Mouse (Mus musculus) ZHBTc4 (cell line): Measurements from ENCODE around the gene Egln2.

Source experiments
- DNase-seq: peaks from one replicate; pipeline ENCODE4 v3.0.0-alpha.2; 2011; ENCODE audit warnings: low read depth, low spot score

Gene Egln2

DNA sequence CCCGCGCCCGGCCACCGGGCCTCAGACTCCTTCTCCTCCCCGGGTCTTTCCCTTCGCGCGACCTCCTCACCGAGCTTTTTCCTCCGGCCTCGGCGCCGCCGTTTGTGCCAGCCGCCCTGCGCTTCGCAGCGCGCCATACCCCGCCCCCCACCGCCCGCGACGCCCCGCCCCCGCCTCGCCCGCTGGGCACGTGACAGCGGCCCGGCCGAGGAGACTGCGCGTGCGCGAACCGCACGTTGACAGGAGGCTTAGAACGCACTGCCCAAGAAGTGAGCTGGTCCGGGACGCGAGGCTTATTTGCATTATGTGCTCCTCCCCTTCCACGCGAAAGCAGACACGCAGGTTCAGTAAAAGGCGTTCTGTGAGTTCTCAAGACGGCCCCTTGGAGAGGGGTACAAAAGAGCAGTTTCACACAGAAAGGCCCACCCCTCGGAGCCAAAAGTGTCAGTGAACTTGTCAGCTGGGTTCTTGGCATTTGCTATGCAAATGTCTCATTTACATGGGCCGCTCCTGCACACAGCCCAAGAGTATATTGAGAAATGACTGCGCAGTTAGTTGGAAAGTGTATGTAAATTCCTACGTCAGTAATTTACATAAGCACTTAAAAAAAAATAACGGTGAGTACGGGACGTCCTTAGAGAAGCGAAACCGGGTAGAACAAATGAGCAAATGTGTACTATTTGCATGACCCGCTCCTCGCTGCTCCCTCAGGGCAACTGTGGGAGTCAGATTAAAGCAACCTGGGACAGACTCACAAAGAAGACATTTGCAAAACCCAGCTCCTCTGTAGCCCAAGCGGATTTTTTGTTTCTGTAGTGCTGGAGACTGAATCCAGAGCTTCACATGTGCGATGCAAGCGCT is at the start of gene Egln2:
Gene Egln2 (minus strand): TSS at position 189 of the 861 bp plus-strand sequence.
- peak; percentile 95 for DNase-seq

DNA sequence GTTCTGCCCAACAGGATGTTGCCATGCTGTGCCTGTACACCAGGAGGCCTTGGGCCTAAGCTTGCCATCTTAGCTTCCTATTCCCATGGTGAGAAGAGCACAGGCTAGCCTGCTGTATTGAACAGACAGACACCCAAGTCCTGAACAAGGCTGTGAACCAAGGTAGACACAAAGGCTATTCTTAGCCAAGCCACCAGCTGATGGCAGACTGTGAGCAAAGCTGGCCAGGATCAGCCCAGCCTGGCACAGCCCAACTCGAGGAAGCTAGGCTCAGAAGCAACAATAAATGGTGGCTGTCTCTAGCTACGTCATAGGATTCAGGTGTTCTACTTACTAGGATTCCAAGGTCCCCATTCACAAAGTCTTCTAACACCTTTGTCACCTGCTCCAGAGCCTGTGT is 46.0 kb upstream of the Egln2 start:
- no peak for DNase-seq

DNA sequence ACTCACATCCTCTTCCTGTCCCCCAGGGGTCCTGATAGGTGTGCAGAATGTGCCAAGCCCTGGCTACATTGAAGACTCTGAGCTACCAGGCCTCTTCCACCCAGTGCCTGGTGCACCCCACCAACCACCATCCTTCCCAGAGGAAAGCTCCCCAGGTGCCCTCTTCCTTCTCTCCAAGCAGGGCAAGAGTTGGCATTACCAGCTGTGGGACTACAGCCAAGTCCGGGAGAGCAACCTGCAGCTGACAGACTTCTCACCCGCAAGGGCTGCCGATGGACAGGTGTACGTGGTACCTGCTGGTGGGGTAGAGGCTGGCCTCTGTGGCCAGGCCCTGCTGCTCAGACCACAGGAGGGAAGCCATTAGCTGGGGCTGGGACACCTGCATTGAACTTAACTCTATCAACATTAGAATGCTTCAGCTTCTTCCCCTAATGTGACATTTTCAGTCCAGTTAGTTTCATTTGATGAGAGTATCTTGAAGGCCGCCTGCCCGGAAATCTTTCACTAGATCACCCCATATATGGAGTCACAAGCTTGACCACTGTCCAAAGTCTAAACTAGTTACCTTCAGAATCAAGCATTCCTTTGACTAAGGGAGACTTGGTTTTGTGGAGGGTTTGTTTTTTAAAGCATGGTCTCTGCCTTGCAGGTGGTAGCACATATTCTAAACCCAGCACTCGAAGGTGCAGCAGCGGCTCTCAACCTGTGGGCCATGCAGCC is 37.3 kb upstream of the Egln2 start:
- DNase-seq, result no peak

DNA sequence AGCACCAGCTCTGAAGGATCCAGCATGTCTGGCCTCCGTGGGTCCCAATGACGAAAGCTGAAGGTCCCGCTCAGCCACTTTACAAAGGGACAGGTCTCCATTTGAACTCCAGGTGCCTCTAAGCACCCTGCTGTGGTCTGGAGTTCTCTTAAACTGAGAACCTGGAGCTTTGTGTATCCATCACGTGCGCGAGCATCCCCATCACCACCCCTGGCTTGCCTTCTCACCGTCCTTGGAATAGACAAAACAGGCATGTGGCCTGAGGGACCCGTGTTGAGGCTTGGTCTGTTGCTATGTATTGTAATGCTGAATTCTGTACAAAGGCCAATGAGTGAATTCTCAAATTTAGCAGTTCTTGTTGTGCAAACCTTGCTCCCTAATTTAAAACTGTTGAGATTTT is 32.2 kb upstream of the Egln2 start:
- DNase-seq, result peak; percentile 92

DNA sequence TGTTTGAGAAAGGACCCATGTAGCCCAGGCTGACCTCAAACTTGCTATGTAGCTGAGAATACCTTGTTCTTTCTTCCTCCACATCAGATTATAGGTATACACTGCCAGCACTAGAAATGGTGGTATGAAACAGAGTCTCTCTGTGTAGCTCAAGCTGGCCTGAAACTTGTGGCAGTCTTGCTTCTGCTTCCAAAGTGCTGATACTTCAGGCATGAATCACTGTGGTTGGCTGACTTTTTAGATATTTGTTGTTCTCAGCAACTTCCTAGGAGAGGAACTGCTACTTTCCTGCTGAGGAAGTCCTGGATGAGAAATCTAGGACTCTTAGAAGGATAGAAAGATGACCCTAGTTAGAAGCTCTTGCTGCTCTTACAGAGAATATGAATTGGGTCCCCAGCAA is 31.8 kb upstream of the Egln2 start:
- no peak for DNase-seq

DNA sequence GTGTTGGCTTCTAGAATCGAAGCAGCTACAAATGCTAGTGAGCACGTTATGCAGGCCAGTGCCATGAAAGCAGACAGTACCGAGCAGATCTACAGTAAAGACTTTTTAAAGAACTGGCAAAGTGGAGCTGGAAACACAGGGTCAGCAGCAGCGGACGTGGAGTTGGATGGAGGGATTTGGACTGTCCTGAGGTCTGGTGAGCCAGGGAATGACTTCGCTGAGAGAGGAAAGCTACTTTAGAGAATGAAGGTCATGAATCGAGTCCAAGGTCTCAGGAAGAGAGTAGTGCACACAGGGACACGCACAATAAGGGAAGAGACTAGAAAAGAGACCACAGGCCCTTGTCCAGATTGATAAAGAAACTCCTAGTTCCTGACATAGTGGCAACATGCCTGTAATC is 31.0 kb upstream of the Egln2 start:
- no peak for DNase-seq

DNA sequence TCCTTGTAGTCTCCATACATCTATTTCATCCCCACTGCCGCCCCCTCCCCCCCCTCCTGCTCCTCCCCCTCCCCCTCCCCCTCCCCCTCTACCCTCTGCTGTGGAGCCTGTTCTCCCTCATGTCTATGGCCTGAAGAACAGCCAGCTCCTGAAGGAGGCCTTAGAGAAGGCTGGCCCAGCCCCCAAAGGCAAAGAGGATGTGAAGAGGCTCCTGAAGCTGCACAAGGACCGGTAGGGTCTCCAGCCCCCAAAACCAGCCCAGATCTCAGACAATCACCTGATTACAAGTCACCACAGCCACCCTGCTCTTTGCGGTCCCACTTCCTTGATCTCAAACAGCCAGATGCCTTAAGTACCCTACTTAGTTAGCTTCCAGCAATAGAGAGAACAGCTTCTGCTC is 30.5 kb upstream of the Egln2 start:
- peak; percentile 41 for DNase-seq

DNA sequence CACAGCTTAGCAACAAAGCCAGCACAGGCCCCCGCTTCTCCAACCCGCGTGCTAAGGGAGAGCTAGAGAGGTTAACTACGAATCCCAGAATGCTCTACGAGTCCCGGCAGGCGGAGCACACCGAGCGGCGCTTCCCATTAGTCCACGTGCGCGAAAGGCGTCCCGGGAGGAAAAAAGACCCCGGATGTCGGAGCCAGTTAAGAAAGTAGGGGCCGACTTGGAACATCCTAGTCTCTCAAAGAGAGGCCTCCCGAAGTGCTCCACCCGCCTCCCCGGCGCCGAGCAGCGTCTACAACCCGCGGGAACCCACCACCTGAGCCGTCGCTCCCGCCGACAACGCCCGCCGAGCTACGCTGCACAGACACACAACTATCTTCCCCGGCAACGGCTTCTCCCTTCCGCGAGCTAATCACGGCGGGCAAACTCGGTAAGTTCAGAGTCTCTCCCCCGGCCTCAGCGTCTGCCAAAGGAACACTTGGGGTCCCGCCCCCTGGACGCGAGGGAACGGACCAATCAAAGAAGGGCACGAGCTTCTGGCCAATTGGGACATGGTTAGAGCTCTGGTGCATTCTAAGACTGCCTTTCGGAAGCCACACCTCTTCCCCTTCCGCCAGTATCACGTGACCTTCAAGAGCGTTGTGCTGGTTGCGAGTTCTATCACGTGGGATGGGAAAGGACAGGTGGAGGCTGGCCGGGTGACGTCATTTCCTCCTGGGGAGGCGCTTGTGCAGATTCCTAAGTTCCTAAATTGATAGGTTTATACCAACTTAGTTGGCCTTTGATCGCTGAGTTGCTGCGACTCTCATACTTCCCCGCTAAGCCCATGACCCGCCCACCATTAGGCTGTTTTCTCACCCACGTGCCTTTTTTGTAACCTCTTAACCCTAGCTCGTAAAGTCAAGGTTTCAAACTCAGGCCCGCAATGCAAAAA is 29.3 kb upstream of the Egln2 start, which contains the start of the genes BC024978 and Snrpa:
Gene BC024978 (plus strand): TSS at position 101 of the 931 bp plus-strand sequence.
Gene Snrpa (minus strand): TSS at position 591 of the 931 bp plus-strand sequence.
- peak; percentile 100 for DNase-seq

DNA sequence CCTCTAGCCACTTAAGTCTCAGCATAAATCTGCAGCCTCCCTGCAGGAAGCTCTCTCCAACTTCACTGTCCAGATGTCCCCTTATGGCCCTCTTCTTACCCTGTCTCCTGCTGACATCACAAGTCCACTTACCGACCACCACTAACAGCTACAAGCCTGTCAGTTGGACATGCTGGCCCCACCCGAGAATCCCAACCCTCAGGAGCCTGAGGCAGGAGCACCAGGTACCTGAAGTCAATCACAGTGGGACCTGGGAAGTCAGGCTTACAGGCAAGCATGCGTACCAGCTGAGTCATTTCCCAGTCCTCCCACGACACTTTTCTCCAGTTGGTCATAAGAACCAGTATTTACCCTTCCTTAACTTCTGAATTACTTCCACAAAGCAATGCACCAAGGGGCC is 27.1 kb upstream of the Egln2 start:
- no peak for DNase-seq

DNA sequence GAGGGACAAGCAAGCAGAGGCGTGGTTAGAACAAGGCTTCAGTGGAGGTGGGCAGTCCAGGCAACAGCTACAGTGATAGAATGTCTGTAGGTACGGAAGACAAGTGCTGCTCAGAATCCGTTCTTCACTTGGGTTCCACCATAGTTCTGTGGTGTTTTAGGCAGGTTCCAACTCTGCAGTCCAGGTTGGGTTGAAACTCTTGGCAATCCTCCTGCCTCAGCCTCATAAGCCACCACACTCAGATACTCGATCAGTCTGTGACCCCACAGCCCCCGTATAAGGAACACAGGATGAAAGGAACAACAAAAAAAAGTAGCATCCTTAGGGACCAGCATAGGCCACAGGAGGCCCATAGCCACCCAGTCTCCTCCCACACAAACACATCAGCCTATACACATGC is 25.8 kb upstream of the Egln2 start:
- DNase-seq, result no peak

DNA sequence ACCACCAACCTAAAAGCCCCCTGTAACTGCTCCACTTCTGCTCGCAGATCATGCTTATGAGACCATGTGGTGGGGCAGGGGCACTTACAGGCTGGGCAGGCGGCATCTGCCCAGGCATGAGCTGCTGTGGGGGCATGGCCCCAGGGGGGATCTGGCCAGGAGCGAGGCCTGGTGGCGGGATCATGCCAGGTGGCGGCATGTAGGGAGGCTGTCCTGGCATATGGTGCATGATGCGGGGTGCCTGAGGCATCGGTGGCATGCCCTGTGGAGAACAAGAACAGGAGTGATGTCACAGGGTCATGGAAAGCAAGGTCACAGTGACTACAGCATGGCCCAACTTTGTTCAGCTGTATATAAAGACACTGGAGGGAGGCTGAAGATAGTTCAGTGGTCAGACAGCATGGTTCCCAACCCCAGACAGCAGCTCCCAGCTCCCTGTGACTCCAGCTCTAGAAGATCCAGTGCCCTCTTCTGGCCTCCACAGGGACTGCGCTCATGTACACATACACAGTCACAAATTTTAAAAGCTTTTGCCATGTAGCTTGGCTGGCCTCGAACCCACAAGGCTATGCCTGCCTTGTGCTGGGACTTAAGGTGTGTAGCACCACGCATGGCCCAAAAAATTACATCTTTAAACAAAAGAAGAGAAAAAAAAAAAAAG is 22.8 kb upstream of the Egln2 start:
- peak; percentile 86 for DNase-seq

DNA sequence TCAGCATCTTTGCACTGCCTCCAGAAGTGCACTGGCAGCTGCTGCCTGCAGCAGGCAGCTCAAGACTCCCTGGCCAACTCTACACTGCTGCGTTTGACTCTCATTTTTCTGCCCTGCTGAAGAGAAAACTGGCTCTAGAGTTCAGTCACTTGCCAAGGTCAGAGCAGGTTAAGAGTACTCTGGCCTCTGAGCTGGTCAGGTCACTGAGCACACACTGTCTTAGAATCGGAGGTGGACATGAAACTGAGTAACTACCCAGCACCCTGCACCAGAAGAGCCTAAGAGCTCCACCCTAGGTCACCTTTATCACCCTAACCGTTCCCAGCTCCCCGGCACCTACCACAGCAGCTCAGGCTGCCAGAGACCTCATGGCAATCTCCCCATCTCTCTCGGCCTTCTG is 19.4 kb upstream of the Egln2 start:
- DNase-seq, result no peak

DNA sequence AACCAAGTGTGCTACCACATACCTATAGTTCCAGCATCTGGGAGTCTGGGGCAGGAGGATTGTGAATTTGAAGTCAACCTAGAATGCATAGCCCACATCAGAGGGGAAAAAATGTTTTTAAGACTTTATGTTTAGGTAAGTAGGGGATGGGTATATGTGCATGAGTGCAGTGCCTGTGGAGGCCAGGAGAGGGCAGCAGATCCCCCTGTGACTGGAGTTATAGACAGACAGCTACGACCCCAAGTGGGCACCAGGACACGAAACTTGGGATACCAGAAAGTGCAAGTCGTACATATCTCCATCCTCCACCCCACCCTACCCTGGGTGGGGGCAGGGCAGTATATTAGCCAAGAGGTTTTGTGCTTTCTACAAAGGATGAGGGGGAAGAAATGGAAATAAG is 18.4 kb upstream of the Egln2 start:
- peak; percentile 85 for DNase-seq

DNA sequence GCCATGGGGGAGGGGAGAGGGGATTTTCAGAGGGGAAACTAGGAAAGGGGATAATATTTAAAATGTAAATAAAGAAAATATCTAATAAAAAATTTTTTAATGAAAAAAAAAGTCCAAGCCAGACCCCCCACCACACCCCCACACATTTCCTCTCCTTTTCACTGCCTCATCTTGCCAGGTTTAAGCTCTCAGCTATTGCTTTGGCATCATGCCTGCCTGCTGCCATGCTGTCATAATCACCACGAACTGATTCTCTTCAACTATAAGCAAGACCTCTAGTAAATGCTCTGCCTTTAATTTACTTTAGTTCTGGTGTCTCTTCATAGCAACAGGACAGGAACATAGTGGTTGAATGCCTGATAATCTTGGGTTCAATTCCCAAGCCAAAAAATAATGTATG is 15.9 kb upstream of the Egln2 start:
- DNase-seq, result no peak

DNA sequence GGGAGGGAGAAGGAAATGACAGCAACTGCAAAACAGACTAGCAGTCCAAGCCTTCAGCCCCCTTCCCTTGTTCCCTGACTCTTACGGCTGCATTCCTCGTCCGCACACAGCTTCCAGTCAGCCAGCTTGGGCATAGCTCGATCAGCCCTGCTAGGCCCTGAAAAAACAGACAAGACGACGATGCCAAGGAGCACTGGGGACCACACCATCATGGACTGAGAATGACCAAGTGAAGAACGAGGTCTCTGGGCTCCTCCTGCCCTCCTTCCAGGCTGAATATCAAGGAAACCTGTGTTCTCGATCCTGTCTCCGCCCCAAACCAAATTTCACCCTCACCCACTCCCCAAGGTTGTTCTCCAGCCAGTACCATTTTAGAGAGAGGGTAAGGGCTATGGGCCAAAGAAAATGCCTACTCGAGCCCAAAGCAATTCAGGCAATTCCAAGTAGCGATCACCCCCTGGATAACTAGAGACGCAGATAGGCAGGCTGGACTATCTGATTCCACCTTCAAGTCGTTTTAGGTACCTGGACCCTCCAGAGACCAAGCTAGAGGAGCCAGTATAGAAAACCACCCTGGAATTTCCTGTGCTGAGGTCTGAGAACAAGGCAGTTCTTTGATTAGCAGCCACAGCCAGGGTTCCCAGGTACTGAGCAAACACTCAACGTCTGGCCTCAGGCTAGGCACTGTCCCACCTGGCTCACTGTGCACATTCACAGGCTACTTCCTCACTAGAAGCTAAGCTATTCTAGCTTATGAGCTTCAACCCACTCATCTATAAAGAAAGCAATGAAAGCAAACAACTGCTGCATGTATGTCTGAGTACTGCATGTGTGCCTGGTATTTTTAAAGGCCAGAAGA is 14.5 kb upstream of the Egln2 start, which contains the start of the genes Gm21983 and Mia:
Gene Gm21983 (minus strand): TSS at position 250 of the 859 bp plus-strand sequence.
Gene Mia (minus strand): TSS at position 321 of the 859 bp plus-strand sequence.
- DNase-seq, result no peak

DNA sequence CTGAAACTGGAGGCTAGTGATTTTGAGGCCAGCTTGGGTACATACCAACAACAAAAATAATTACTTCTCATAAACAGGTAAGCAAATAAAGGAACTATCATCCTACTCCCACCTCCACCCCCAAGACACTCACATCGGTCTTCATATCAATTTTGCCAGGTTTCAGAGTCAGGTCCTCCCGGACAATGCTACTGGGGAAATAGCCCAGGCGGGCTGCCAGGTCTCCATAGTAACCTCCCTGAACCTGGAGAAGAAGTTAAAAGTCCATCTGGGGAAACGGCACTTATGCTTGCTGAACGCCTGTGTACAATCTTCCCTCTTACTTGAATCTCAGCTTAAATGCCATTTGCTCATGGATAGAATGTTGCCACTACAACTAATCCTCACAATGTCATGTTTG is 13.4 kb upstream of the Egln2 start:
- DNase-seq, result no peak

DNA sequence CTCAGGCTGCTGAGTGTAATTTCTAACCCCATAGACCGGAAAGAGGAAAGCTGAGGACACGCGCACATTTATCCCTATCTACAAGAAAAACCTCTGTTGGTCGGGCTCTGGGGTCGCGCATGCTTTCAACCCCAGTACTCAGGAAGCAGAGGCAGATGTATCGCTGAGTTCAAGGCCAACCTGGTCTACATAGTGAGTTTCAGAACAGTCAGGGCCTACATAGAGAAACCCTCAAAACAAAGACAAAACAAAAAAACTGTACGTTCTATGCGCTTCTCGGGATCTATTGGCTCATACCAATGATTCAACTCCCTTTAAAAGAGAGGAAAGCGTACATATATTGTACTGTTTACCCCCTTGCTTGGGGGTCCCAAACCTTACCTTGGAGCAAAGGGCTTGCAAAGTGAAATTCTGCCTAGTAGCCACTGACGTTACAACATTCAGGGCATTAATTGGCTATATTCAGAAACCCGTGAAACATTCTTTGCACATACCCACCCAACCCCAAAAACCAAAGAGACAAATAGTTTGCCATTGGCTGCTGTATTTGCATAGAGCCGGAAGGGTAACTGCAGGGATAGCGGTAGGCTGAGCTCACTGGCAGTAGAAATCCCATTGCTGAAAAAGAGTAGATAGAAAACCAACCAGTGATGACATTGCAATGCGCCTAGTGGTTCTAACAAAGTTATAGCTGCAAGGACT is 12.8 kb upstream of the Egln2 start:
- DNase-seq, result no peak

DNA sequence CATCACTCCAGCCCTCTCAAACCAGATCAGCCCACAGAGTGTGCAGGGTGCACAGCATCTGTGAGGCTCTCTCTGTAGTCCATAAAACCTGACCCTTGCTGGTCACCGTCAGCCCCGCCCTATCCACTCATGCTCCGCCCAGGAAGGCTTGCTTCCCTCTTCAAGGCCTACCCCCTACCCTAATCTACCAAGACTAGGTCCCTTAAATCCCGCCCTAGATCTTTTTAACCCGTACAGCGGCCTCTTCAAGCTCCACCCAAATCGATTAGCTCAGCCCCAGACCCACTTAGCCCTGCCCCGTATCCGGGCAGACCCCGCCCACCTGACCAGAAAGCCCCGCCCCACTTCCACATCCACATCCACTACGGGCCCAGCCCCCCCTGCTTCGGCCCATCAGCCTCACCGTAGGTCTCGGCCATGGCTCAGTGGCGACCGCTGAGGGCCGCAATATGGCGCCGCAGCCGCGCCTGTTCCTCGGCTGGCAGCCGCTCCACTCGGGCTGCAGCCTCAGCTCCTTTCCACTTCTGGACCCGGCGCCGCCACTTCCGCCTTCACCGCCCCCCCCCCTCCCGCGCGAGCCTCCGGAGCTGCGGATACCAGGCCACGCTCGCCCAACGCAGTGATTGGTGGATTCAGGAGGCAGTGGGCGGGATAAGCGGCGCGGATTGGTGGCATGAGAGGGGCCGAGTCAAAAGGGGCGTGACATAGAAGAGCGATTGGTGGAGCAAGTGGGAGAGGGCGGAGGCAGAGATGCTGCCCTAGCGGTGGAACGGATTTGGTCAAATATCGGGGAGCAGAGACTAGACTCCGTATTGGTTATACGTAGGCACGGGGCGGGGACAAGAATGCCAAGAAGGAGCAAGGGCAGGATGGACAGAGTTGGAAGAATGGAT is 12.0 kb upstream of the Egln2 start, which contains the start of gene Rab4b:
Gene Rab4b (minus strand): TSS at position 573 of the 893 bp plus-strand sequence.
- DNase-seq, result peak; percentile 100
